Mouse (Mus musculus): ENCODE data around the gene Hmga1b.

GRCm38 (mm10) chr11:120785145-120785544 is 22.6 kb downstream of the Hmga1b start:
- TF ChIP-seq USF1 (IDR thresholded peaks at IDR 0.05; ENCODE audit: low read depth, low read length) (no peak), ZNF384 (IDR thresholded peaks at IDR 0.05; ENCODE audit: low read depth, low read length) (no peak), POLR2A (IDR thresholded peaks at IDR 0.05; ENCODE audit: control insufficient read depth in 1 of 2, insufficient read depth in 1 of 2, low read depth in 1 of 2, low read length in 2 of 2, poor library complexity in 1 of 2) (no peak), GATA1 (IDR thresholded peaks at IDR 0.05; ENCODE audit: low read depth, low read length) (no peak), MAZ (IDR thresholded peaks at IDR 0.05; ENCODE audit: low read depth, low read length) (no peak)

Measured in MEL (cell line).